Mouse (Mus musculus) hematopoietic stem cell, adult 5-6 weeks (primary cell): Measurements from ENCODE around the gene Ctbs. TPM values are rescaled to one million over a fixed set of nuclear protein-coding genes. Genes with fewer than 3 reads are reported as not detected.

ENCODE experiments used
- ATAC-seq, 2 experiments: fragments of 125-278 bp in 1 of 2; replicated peaks in 1 of 2; 2 replicates each; pipeline ENCODE4 v1.8.0; 2016 to 2017; ENCODE audit warnings: inconsistent platforms in 2 of 2, mild to moderate bottlenecking in 2 of 2, moderate number of reproducible peaks in 2 of 2, low read depth in 1 of 2, moderate TSS enrichment in 1 of 2; ENCODE audit not compliant: low FRiP score in 2 of 2, poor library complexity in 2 of 2, severe bottlenecking in 2 of 2, insufficient read depth in 1 of 2, low TSS enrichment in 1 of 2
- total RNA-seq: library from RNA; stranded (forward); fragments of 172-1452, 232-1000 nt; gene quantifications from 2 replicates; pipeline ENCODE4 v1.2.3, GENCODE M21; 2017

Gene Ctbs
- total RNA-seq = 10.2 and 12.3 TPM in 2 replicates

DNA sequence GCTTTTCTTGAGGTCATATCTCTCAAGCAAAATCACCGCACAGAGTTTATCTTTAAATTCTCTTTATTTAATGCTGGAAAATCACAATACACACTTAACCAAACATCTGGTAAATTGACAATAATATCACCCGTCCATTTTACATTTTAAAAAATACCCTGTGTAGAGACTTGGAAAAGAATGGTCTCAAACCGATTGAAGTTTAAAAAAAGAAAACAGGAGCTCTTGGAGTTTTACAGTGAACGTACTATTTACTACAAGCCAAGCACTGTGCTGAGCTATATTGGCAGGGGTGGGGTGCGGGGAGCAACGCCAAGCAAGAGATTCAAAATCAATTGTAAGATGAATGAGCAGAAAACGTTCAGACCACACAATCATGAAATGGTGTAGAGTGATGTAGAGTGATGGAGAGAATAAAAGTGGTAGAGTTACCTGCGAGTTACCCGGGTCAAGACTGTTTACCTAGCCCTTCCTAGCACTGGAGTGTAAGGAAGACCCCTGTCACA is at the start of gene Ctbs:
Gene Ctbs, plus strand, starts transcription at position 51 of the 506 bp plus-strand sequence.
- no peak for ATAC-seq

GRCm38 (mm10) chr3:146403770-146404169 is 45.8 kb upstream of the Ctbs start:
- no peak for ATAC-seq

GRCm38 (mm10) chr3:146404311-146405201 is 45.0 kb upstream of the Ctbs start, which contains the start of gene Ssx2ip:
Gene Ssx2ip (plus strand): TSS chr3:146404642.
- ATAC-seq = peak; percentile 90 to 91

GRCm38 (mm10) chr3:146405213-146406006 is 44.2 kb upstream of the Ctbs start:
- ATAC-seq = no peak; a peak in 1 of 4 replicates

DNA sequence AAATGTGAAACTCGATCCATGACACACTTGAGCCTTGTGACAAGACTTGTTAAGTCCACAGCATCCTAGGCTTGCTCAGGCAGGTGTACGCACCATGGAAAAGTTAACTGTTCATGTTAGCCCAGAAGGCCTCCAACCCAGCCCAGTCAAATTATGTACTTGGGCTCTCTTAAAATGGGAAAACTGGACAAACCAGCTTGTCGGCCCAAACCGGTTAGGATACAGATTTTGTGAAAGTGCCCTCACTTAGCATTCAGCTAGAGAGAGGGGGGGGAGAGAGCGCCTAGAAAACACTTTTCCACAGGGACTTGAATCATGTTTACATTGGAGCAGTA is 43.6 kb upstream of the Ctbs start:
- ATAC-seq = no peak

DNA sequence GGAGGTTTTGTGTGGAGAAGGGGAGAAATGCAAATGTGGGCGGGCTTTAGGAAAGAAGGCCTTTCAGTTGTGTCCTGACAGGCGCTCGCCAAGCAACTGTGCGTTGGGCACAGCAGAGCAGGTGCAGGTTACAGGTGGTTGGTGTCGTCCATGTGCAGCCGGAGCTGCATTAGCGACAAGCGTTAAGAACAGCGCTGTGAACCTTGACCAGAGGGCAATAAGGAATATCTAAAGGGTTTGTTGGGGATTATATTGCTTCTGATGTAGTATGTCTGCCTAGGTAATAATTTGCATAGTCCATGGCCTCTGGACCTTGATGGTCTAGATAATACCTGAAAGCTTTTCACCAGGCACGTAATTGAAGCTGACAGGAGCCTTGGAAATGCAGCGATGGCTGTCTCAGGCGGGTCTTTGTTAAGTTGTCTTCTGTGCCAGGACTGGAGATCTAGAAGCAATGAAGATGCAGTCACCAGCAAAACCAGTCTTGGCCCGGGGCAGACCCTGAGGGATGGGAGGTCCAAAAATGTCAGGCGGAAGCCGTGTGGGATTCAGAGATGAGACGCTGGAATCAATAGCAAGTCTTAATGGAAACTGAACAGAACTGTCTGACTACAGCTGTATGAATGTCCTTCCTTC is 42.4 kb upstream of the Ctbs start:
- ATAC-seq = no peak

DNA sequence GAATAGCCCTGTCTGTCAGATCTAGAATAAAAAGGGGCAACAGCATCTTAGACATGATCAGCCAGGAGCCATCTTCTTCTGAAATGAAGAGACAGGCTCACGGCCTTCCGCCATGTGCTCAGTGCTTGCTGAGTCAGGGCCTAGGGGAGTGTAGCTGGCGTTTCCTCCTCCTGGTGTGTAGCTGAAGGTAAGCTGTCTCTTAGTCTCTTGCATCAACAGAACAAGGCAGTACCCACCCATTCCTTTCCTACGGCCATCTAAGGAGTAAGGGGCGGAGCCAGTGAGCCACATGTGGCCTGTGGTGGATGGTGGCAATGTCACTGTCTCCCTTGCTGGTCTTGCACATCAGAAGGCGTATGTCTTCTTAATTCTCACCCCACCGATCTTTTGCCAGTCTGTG is 39.5 kb upstream of the Ctbs start:
- ATAC-seq = no peak

DNA sequence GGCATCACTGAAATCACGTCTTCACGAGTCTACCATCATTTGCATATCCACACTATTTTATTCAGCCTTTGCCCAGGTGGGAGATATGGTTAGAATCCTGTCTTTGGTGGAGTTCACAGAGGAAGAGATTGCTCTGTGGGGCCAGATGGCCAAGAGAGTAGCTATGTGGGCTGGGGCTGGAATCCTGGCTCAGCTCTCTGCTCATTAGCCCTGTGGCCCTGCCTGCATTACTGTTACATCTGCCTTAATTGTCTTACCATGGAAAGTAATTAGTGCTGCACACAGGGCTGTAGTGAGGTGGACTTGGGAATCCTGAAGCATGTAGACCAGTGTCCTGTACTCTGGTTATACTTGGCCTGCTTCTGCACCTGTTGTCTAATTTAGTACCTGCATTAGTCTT is 37.6 kb upstream of the Ctbs start:
- no peak for ATAC-seq

GRCm38 (mm10) chr3:146412480-146412879 is 37.1 kb upstream of the Ctbs start:
- ATAC-seq = no peak

- ATAC-seq = no peak
Observed at GRCm38 (mm10) chr3:146413016-146413415, 36.6 kb upstream of the Ctbs start.

DNA sequence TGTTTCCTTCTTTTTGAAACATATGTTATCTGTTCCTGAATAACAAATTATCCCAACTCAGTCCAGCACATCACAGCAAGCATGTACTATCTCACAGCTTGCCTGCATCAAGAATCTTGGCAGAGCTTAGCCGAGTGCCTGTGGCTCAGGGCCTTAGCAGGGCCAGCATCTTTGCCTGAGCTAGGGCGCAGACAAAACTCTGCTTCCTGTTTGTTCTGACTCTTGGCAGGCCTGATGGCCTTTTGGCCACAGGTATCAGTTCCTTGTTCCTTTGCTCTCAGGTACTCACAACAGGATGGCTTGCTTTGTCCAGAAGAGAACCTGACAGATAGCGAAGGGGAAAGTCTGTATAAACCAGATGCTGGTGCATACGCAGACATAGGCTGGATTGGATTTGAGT is 35.6 kb upstream of the Ctbs start:
- ATAC-seq = no peak

GRCm38 (mm10) chr3:146414555-146414954 is 35.0 kb upstream of the Ctbs start:
- ATAC-seq = no peak

DNA sequence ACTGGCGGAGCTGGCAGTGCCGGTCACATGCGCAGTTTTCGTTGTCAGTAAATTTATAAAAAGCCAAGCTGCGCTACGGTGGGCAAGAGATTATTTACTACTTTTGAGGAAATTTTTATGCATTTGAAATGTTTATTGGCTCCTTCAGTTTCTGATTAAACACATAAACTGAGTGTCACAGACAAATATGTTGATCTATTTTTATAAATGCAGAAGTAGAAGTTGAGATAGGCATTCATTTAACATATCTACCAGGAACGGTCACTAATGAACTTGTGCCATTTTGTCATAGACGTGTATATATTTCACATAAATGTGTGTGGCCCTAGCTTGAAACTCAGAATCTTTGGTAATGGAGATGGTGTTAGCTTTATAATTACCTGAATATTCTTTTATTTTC is 31.7 kb upstream of the Ctbs start:
- ATAC-seq = no peak

DNA sequence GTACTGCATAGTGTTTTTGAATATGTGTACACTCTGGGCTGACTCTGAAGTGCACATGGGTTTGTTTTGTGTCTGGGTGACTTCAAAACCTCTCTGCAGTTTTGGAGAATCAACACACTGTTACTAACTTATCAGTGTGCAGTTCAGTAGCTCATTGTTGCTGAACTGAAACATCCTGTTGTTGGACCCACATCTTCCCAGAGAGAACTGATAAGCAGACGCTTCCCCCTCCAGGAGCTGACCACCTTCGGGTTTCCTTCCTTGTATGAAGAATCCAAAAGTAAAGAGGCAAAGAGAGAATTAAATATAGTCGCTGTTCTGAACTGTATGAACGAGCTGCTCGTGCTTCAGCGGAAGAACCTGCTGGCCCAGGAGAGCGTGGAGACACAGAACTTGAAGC is 30.7 kb upstream of the Ctbs start:
- ATAC-seq = peak in 1 of 2 experiments; percentile 19; a peak in 2 of 4 replicates

- no peak for ATAC-seq
Observed at GRCm38 (mm10) chr3:146419534-146419933, 30.1 kb upstream of the Ctbs start.

- no peak for ATAC-seq
Observed at GRCm38 (mm10) chr3:146419992-146420537, 29.5 kb upstream of the Ctbs start.

DNA sequence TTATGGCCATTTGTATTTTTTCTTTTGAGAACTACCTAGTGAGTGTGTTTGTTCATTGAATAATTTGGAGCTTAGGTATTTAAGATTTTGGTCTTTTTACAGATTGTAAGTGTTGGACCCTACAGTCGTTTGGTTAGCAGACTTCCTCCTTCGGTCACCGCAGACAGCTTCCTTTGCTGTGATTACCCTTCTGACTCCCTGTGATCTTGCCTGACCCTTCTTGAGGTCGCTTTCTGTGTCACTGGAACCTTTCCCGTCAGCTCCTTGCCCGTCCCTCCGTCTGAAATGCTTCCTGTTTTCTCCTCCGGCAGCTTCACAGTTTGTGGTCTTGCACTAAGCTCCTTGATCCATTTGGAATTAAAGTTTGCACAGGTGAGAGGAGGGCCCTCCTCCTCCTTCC is 27.8 kb upstream of the Ctbs start:
- ATAC-seq = peak; percentile 89 to 93
